Mouse (Mus musculus) A20 (cell line): ENCODE results near the gene Nfix.
A peak's percentile ranks its signal among the peaks of the same experiment; 100 is the strongest.

ENCODE experiments used
- DNase-seq: peaks from one replicate; pipeline ENCODE4 v3.0.0-alpha.2; 2011; ENCODE audit warnings: low read depth, low spot score

Nfix gene

DNA sequence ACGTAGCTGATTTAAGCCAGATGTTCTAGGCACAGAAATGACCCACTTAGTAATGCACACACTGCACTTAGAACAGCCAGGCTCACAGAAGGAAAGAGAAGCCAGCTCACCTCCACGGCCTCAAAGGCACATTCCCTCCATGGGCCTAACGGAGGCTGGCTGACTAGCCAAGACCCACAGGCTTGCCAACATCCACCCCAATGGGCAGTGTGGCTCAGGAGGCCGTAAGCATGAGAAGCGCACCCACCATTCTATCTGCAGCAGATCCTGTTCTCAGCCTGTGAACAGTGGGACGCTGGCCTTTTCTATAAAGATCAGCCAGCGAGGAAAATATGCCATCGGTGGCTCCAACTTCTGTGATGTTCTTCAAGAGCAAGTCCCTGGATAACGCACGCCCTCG, 83.4 kb downstream of the Nfix start:
- no peak for DNase-seq

GRCm38 (mm10) chr8:84715893-84716468, 84.2 kb downstream of the Nfix start:
- DNase-seq: no peak

DNA sequence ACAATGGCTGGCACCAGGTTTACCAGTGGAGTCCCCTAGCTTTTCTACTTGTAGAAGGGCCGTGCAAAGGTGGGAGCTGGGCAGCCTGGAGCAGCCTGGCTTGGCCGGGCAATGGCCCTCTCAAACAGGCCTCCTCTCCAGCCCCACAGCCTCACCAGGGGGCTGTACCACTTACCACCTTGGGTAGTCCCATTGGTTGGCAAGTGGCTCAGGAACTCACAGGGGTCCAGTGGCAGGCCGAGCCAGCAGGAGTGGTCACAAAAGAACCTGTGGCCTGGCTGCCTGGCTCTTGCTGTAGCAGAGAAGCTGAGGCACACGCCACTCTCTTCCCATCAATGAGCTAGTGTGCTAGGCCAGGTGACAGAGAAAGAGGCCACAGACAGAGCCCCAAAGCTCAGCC, 86.0 kb downstream of the Nfix start:
- DNase-seq: no peak

- no peak for DNase-seq
Observed at GRCm38 (mm10) chr8:84713381-84713780, 86.8 kb downstream of the Nfix start.

GRCm38 (mm10) chr8:84712759-84713120, 87.4 kb downstream of the Nfix start:
- DNase-seq: no peak

GRCm38 (mm10) chr8:84711933-84712758, 88.0 kb downstream of the Nfix start:
- peak; percentile 67 for DNase-seq

DNA sequence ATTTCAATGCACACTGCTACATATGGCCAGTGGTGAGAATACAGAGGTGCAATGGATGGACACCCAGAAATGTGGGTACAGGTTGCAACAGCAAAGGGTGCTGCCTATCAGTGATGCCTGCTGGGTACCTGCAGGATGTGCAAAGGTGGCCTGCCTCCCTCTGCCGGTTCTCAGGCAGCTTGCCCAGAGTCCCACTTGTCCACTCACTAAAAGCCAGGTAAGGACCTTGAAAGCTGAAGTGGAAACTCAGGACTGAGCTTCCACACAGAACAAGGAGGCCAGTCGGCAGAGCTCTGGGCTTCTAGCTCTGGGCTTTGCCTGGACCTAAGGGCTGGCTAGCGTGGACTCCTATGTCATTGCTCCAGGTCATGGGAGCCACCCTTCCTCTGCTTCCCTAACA, 88.8 kb downstream of the Nfix start:
- no peak for DNase-seq

- DNase-seq: no peak
Observed at GRCm38 (mm10) chr8:84709931-84710330, 90.2 kb downstream of the Nfix start.

- DNase-seq: peak; percentile 89
Observed at GRCm38 (mm10) chr8:84708774-84709475, 91.2 kb downstream of the Nfix start.

GRCm38 (mm10) chr8:84708071-84708541, 92.0 kb downstream of the Nfix start:
- DNase-seq: peak; percentile 55

DNA sequence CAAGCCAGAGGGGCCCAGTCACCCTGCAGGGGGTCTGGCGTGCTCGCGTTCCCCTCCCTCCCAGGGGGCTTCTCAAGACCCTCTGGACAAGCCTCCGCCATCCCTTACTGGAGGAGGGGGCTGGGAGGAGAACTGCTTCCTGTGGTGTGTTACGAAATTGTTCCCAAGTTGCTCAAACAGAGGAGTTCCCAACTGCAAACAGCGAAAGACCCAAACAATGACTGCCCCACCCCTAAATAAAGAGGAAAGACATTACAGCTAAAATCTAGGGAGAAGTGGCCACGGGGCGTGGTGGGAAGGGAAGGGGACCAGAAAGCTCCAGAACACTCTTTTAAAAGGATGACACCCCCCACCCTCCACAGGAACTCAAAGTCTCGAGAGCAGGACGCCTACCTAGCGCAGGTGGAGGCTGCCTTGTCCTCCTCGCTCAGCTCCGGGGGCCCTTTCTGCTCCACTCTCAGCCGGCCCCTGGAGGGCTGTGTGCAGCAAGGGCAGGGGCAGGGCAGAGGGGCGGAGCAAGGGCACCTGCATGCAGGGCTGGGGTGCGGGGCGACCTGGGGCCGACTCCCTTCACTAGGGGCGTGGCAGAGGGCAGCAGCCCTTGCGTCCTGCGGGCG, 92.8 kb downstream of the Nfix start:
- peak; percentile 96 for DNase-seq

DNA sequence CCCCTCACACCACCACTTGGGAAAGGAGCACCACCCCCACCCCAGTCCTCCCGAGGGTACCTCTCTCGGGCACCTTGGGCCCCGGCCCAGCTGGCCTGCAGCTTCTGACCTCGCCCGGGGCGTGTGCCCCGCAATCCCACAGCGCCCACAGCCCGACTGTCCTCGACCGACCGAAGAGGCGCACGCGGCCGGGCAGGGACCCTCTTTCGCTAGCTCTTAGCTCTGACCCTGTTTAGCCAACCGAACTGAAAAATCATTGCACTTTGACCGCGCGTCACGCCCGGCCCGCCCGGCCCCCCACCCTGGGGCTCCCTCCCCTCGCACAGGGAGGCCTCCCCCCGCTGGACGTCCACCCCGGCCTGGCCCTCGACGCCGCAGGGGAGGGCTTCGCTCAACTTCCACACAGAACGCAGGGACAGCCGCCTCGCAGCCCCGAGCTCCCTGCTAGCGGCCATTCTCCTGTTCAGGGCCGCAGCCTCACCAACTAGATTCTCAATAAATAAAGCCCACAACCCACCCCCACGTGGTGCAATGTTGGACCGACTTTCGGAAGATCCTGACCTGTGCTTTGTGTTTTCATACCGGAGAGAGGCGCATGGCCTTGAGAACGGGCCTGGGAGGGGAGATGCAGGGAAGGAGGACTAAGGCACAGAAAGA, 93.4 kb downstream of the Nfix start:
- DNase-seq: peak; percentile 79

- no peak for DNase-seq
Observed at GRCm38 (mm10) chr8:84705960-84706359, 94.2 kb downstream of the Nfix start.

DNA sequence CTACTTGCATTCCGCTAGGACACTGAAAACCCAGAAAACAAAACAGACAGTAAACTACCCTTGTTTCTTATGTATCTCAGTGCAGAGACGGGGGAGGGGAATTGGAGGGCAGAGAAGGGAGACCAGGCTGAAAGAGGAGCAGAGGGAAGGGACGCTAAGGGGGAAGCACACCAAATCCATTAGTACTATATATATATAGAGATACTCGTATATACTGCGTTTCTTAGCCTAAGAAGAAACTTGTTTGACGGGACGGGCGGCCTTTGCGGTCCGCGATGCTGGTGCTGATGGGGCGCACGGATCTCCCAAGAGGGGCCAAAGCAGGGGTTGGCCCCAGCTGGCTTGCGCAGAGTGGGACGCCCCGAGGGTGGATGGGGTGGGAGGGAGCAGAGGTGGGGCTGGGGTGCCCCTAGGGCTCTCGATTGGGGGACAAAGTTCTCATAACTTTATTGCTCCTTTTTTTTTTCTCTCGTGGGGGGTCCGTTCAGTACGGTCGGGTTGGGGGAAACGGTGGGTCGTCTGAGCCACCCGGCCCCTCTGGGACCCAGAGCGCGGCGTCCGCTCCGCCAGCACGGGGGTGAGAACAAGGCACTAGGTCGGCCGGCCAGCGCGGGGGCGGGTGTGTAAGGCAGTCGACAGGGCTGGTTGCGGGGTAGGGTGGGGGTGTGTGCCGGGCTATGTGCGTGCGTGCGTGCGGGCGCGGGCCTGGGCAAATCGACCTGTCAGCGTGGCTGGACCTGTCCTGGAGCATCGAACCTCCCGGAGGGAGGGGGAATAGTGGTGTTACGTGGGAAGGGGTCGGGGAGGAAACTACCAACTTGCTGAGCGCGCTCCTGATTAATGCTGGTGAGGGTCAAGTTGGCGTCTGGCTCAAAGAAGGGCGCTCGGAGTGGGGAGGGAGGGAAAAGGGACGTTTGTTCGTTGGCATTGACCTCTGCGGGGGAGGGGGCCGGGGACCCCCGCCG, 95.0 kb downstream of the Nfix start:
- DNase-seq: peak; percentile 86

GRCm38 (mm10) chr8:84704356-84704755, 95.8 kb downstream of the Nfix start:
- peak; percentile 92 for DNase-seq

DNA sequence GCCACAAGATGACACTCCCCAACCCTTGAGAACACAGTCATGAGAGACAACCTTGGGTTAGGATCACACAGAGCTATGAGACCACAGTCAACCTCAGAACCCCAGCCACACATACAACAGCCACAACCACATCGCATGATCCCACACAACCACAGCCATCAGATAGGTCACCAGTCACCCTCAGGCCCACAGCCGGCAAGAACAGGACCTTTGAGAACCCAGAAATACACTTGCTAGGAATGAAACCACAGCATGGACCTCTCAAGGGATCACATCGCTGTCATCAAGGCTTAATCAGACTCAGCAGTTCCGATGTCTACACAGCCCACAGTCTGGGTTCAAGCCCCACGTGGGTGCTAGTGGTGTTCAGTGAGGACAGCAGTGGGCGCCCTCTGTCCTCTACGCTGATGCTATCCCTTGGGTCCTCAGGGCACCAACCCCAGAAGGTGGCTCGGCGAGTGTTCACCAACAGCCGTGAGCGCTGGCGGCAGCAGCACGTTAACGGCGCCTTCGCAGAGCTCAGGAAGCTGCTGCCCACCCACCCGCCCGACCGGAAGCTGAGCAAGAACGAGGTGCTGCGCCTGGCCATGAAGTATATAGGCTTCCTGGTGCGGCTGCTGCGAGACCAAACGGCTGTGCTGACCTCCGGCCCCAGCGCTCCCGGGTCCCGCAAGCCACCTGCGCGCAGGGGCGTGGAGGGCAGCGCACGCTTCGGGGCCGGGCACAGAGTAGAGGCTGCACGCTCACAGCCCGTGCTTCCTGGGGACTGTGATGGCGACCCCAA, 96.5 kb downstream of the Nfix start:
- peak; percentile 80 for DNase-seq

- peak; percentile 66 for DNase-seq
Observed at GRCm38 (mm10) chr8:84702963-84703465, 97.1 kb downstream of the Nfix start.

DNA sequence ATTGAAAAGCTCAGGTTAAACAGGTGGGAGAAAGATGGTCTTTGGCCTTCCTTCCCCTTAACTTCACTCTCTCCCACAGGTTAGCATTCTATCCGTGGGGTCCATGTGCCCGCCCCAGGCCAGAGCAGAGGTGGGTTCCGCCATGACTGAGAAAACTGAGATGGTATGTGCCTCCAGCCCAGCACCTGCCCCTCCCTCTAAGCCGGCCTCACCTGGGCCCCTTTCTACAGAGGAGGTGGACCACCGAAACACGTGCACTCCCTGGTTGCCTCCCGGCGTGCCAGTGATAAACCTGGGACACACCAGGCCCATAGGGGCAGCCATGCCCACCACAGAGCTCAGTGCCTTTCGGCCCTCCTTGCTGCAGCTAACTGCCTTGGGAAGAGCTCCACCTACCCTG, 97.6 kb downstream of the Nfix start:
- peak; percentile 58 for DNase-seq
